Mouse (Mus musculus) stomach, embryonic 15.5 days (tissue): ENCODE measurements around the gene Aoc1. TPM values are rescaled to one million over a fixed set of nuclear protein-coding genes. Genes with fewer than 3 reads are reported as not detected.

Source experiments
- ATAC-seq: fragments of 200-750 bp; cut with Nextera tagmentation; 2 replicates; pipeline ENCODE4 v1.8.0; 2017; ENCODE audit warnings: low read depth, moderate number of reproducible peaks, moderate TSS enrichment; ENCODE audit not compliant: insufficient read depth, low FRiP score
- H3K27ac ChIP-seq: fragments of 300-500 bp; sonication (generic); 2 replicates; pipeline ENCODE4 v1.5.1; 2015; ENCODE audit warnings: mild to moderate bottlenecking, inconsistent platforms
- H3K27me3 ChIP-seq: fragments of 300-500 bp; sonication (generic); replicated peaks from 2 replicates; pipeline ENCODE4 v1.6.1; 2015; ENCODE audit warnings: inconsistent platforms
- H3K36me3 ChIP-seq: fragments of 300-500 bp; sonication (generic); 2 replicates; pipeline ENCODE4 v1.6.1; 2015; ENCODE audit warnings: inconsistent platforms
- H3K4me1 ChIP-seq: fragments of 300-500 bp; sonication (generic); 2 replicates; pipeline ENCODE4 v1.6.1; 2015; ENCODE audit warnings: inconsistent platforms
- H3K4me2 ChIP-seq: fragments of 300-500 bp; sonication (generic); 2 replicates; pipeline ENCODE4 v1.6.1; 2015; ENCODE audit warnings: mild to moderate bottlenecking, inconsistent platforms
- H3K4me3 ChIP-seq: fragments of 300-500 bp; sonication (generic); replicated peaks from 2 replicates; pipeline ENCODE4 v1.5.1; 2015; ENCODE audit warnings: inconsistent platforms
- H3K9ac ChIP-seq: fragments of 300-500 bp; sonication (generic); 2 replicates; pipeline ENCODE4 v1.6.1; 2015; ENCODE audit warnings: inconsistent platforms
- H3K9me3 ChIP-seq: fragments of 300-500 bp; sonication (generic); 2 replicates; pipeline ENCODE4 v1.6.1; 2016; ENCODE audit warnings: inconsistent platforms
- whole genome bisulfite sequencing: fragments of 180-500 bp; shearing (Covaris S2); methylation state at CpG from one replicate; pipeline ENCODE4 v1.1.7; 2015; 5-methylcytosine and 5-hydroxymethylcytosine counted together
- polyA plus RNA-seq: library from polyadenylated mRNA; unstranded; fragments of >200 nt; fragmentation: Nextera tagmentation; extraction: Ambion mirVana; gene quantifications from 2 replicates; pipeline ENCODE4 v1.2.1, GENCODE M21; 2015

The Aoc1 gene
- polyA plus RNA-seq, 1 experiment from 2014 or later = 2.3 TPM

- peak within 1 kb of the TSS; percentile 93 for H3K27ac ChIP-seq
- peak; percentile 7 for ATAC-seq
- WGBS = 4% methylated on average over 7 of the region's 7 CpGs
- no peaks in the 10 kb centered on the region for H3K27me3 ChIP-seq
- no peaks in the 10 kb centered on the region for H3K9me3 ChIP-seq
- H3K36me3 ChIP-seq = peaks cover 31% of the 10 kb centered on the region
- H3K4me3 ChIP-seq = peak within 1 kb of the TSS; percentile 56
- peak within 1 kb of the TSS; percentile 29 for H3K9ac ChIP-seq
- peaks cover 22% of the 10 kb centered on the region for H3K4me1 ChIP-seq
- peak within 1 kb of the TSS; percentile 81 for H3K4me2 ChIP-seq
These were observed 32.2 kb upstream of the Aoc1 start, which contains the start of gene Tmem176a for GRCm38 (mm10) chr6:48840371-48840969. Tmem176a (plus strand) TSS chr6:48840919.

GRCm38 (mm10) chr6:48840973-48841625 lies 31.6 kb upstream of the Aoc1 start, which contains the start of gene Tmem176b:
Tmem176b (minus strand) TSS chr6:48841496.
- Histone ChIP-seq H3K9me3 (no peaks in the 10 kb centered on the region), H3K4me2 (peak within 1 kb of the TSS; percentile 81), H3K27me3 (no peaks in the 10 kb centered on the region), H3K4me1 (peaks cover 22% of the 10 kb centered on the region), H3K4me3 (peak within 1 kb of the TSS; percentile 56), H3K36me3 (peaks cover 26% of the 10 kb centered on the region), H3K27ac (peak within 1 kb of the TSS; percentile 93), H3K9ac (peak within 1 kb of the TSS; percentile 29)
- peak; percentile 91 for ATAC-seq
- WGBS = 4% methylated on average over 6 of the region's 6 CpGs

- peak overlapping the region; percentile 81 for H3K4me2 ChIP-seq
- H3K9me3 ChIP-seq = no peaks in the 10 kb centered on the region
- H3K4me3 ChIP-seq = peak overlapping the region; percentile 56
- peak overlapping the region; percentile 93 for H3K27ac ChIP-seq
- WGBS = 47% methylated on average over 11 of the region's 11 CpGs
- ATAC-seq = no peak
- H3K27me3 ChIP-seq = no peaks in the 10 kb centered on the region
- no peak overlapping the region for H3K9ac ChIP-seq
- peaks cover 22% of the 10 kb centered on the region for H3K4me1 ChIP-seq
- H3K36me3 ChIP-seq = peaks cover 22% of the 10 kb centered on the region
These were observed 30.4 kb upstream of the Aoc1 start for GRCm38 (mm10) chr6:48842111-48842842.

- Histone ChIP-seq H3K4me3 (no peak overlapping the region), H3K9ac (no peak overlapping the region), H3K36me3 (peaks cover 19% of the 10 kb centered on the region), H3K27me3 (no peaks in the 10 kb centered on the region), H3K4me2 (no peak overlapping the region), H3K4me1 (peaks cover 9% of the 10 kb centered on the region; the same call in 1 of the 2 replicates), H3K27ac (no peak overlapping the region), H3K9me3 (no peaks in the 10 kb centered on the region)
- 79% methylated on average over 4 of the region's 4 CpGs for WGBS
- ATAC-seq = no peak
These were observed 27.6 kb upstream of the Aoc1 start for GRCm38 (mm10) chr6:48845086-48845485.

GRCm38 (mm10) chr6:48851820-48852491 lies 20.7 kb upstream of the Aoc1 start:
- H3K4me2 ChIP-seq = peak overlapping the region; percentile 65
- H3K36me3 ChIP-seq = no peaks in the 10 kb centered on the region
- H3K27me3 ChIP-seq = no peaks in the 10 kb centered on the region
- H3K27ac ChIP-seq = peak overlapping the region; percentile 89
- under 1% methylated on average over 29 of the region's 29 CpGs for WGBS
- H3K9ac ChIP-seq = no peak overlapping the region
- peak overlapping the region; percentile 41 for H3K4me3 ChIP-seq
- no peaks in the 10 kb centered on the region for H3K4me1 ChIP-seq
- H3K9me3 ChIP-seq = no peaks in the 10 kb centered on the region
- ATAC-seq = peak; percentile 50; the same call in 1 of the 2 replicates

- no peaks in the 10 kb centered on the region for H3K9me3 ChIP-seq
- H3K4me3 ChIP-seq = no peak overlapping the region
- H3K4me2 ChIP-seq = no peak overlapping the region
- H3K27ac ChIP-seq = no peak overlapping the region
- H3K4me1 ChIP-seq = peaks cover 2% of the 10 kb centered on the region; the same call in 1 of the 2 replicates
- H3K9ac ChIP-seq = no peak overlapping the region
- WGBS = 99% methylated on average over 2 of the region's 2 CpGs
- ATAC-seq = no peak
- no peaks in the 10 kb centered on the region for H3K27me3 ChIP-seq
- H3K36me3 ChIP-seq = no peaks in the 10 kb centered on the region
These were observed 18.5 kb upstream of the Aoc1 start for GRCm38 (mm10) chr6:48854155-48854554.

GRCm38 (mm10) chr6:48857613-48858302 lies 14.9 kb upstream of the Aoc1 start:
- no peak overlapping the region for H3K4me2 ChIP-seq
- no peaks in the 10 kb centered on the region for H3K36me3 ChIP-seq
- no peaks in the 10 kb centered on the region for H3K27me3 ChIP-seq
- ATAC-seq = no peak
- H3K9ac ChIP-seq = no peak overlapping the region
- H3K9me3 ChIP-seq = no peaks in the 10 kb centered on the region
- 41% methylated on average over 8 of the region's 8 CpGs for WGBS
- peaks cover 2% of the 10 kb centered on the region; the same call in 1 of the 2 replicates for H3K4me1 ChIP-seq
- no peak overlapping the region for H3K27ac ChIP-seq
- H3K4me3 ChIP-seq = no peak overlapping the region

GRCm38 (mm10) chr6:48860130-48860815 lies 12.4 kb upstream of the Aoc1 start:
- WGBS = 11% methylated on average over 23 of the region's 23 CpGs
- no peaks in the 10 kb centered on the region for H3K36me3 ChIP-seq
- no peaks in the 10 kb centered on the region for H3K9me3 ChIP-seq
- H3K4me3 ChIP-seq = peak overlapping the region; percentile 26
- peak; percentile 42; the same call in 1 of the 2 replicates for ATAC-seq
- H3K4me1 ChIP-seq = peaks cover 2% of the 10 kb centered on the region; the same call in 1 of the 2 replicates
- no peak overlapping the region for H3K27ac ChIP-seq
- no peaks in the 10 kb centered on the region for H3K27me3 ChIP-seq
- no peak overlapping the region for H3K9ac ChIP-seq
- H3K4me2 ChIP-seq = peak overlapping the region; percentile 52

- Histone ChIP-seq H3K9ac (no peak overlapping the region), H3K27me3 (no peaks in the 10 kb centered on the region), H3K36me3 (no peaks in the 10 kb centered on the region), H3K4me3 (no peak overlapping the region), H3K4me2 (no peak overlapping the region), H3K4me1 (peaks cover 2% of the 10 kb centered on the region; the same call in 1 of the 2 replicates), H3K9me3 (no peaks in the 10 kb centered on the region), H3K27ac (no peak overlapping the region)
- ATAC-seq = no peak
- 92% methylated on average over 1 of the region's 1 CpGs for whole genome bisulfite sequencing
These were observed 11.8 kb upstream of the Aoc1 start for GRCm38 (mm10) chr6:48860851-48861250.

GRCm38 (mm10) chr6:48861616-48862280 lies 10.9 kb upstream of the Aoc1 start:
- Histone ChIP-seq H3K27ac (no peak overlapping the region), H3K27me3 (no peaks in the 10 kb centered on the region), H3K4me3 (no peak overlapping the region), H3K9me3 (no peaks in the 10 kb centered on the region), H3K4me2 (no peak overlapping the region), H3K36me3 (no peaks in the 10 kb centered on the region), H3K4me1 (peaks cover 2% of the 10 kb centered on the region; the same call in 1 of the 2 replicates), H3K9ac (no peak overlapping the region)
- 78% methylated on average over 12 of the region's 12 CpGs for WGBS
- no peak for ATAC-seq
